Mouse (Mus musculus): ENCODE data around the gene Sag. TPM values are rescaled to one million over a fixed set of nuclear protein-coding genes. Genes with fewer than 3 reads are reported as not detected.
"Not testable (repeated sequence)": the region's sequence is repeated elsewhere in the genome, so short reads cannot be mapped to it uniquely, and the experiment has no call there.

The Sag gene
- polyA plus RNA-seq, 1 experiment from 2014 or later: 2.0 TPM

- H3K4me1 ChIP-seq: peaks cover 17% of the 10 kb centered on the region
- H3K36me3 ChIP-seq: not testable (repeated sequence)
- WGBS: 85% methylated on average over 1 of the region's 1 CpGs
Measured at GRCm38 (mm10) chr1:87827476-87827875, 24.0 kb downstream of the Sag start.

GRCm38 (mm10) chr1:87828185-87828584 is 24.7 kb downstream of the Sag start:
- Histone ChIP-seq H3K36me3 (no peaks in the 10 kb centered on the region), H3K4me1 (peaks cover 17% of the 10 kb centered on the region), H3K4me3 (no peak overlapping the region), H3K9me3 (no peaks in the 10 kb centered on the region), H3K27me3 (ENCODE audit: insufficient read depth, poor library complexity, severe bottlenecking) (no peaks in the 10 kb centered on the region), H3K27ac (no peak overlapping the region)
- DNase-seq (ENCODE audit: low spot score): no peak
- 58% methylated on average over 9 of the region's 9 CpGs for WGBS

More at GRCm38 (mm10) chr1:87827476-87827875, 24.0 kb downstream of the Sag start:
- not testable (repeated sequence) for H3K4me3 ChIP-seq; DNase-seq (ENCODE audit: low spot score); H3K9me3 ChIP-seq; H3K27me3 ChIP-seq (ENCODE audit: insufficient read depth, poor library complexity, severe bottlenecking); H3K27ac ChIP-seq

GRCm38 (mm10) chr1:87828926-87829580 is 25.6 kb downstream of the Sag start:
- H3K9me3 ChIP-seq: no peaks in the 10 kb centered on the region
- 38% methylated on average over 7 of the region's 7 CpGs for WGBS
- no peak for DNase-seq (ENCODE audit: low spot score)
- peaks cover 17% of the 10 kb centered on the region for H3K4me1 ChIP-seq
- H3K27ac ChIP-seq: 0 out of 2 replicates have a peak overlapping the region, but pooled peaks have one; percentile 16
- H3K4me3 ChIP-seq: no peak overlapping the region
- H3K36me3 ChIP-seq: no peaks in the 10 kb centered on the region
- H3K27me3 ChIP-seq (ENCODE audit: insufficient read depth, poor library complexity, severe bottlenecking): no peaks in the 10 kb centered on the region

GRCm38 (mm10) chr1:87829621-87830211 is 26.2 kb downstream of the Sag start:
- Histone ChIP-seq H3K4me3 (no peak overlapping the region), H3K27me3 (ENCODE audit: insufficient read depth, poor library complexity, severe bottlenecking) (no peaks in the 10 kb centered on the region), H3K9me3 (no peaks in the 10 kb centered on the region), H3K4me1 (peaks cover 17% of the 10 kb centered on the region), H3K27ac (peak overlapping the region; percentile 22; the same call in 1 of the 2 replicates), H3K36me3 (no peaks in the 10 kb centered on the region)
- 53% methylated on average over 6 of the region's 6 CpGs for WGBS
- no peak for DNase-seq (ENCODE audit: low spot score)

- WGBS: 66% methylated on average over 1 of the region's 1 CpGs
- Histone ChIP-seq H3K9me3 (no peaks in the 10 kb centered on the region), H3K36me3 (no peaks in the 10 kb centered on the region), H3K27ac (no peak overlapping the region), H3K4me3 (no peak overlapping the region), H3K4me1 (peaks cover 9% of the 10 kb centered on the region; the same call in 1 of the 2 replicates), H3K27me3 (ENCODE audit: insufficient read depth, poor library complexity, severe bottlenecking) (no peaks in the 10 kb centered on the region)
- DNase-seq (ENCODE audit: low spot score): no peak
Measured at GRCm38 (mm10) chr1:87836453-87836852, 33.0 kb downstream of the Sag start.

GRCm38 (mm10) chr1:87837018-87837417 is 33.5 kb downstream of the Sag start:
- H3K4me3 ChIP-seq: no peak overlapping the region
- peaks cover 9% of the 10 kb centered on the region; the same call in 1 of the 2 replicates for H3K4me1 ChIP-seq
- H3K27ac ChIP-seq: 0 out of 2 replicates have a peak overlapping the region, but pooled peaks have one; percentile 4
- no peaks in the 10 kb centered on the region for H3K27me3 ChIP-seq (ENCODE audit: insufficient read depth, poor library complexity, severe bottlenecking)
- WGBS: 32% methylated on average over 5 of the region's 5 CpGs
- H3K36me3 ChIP-seq: no peaks in the 10 kb centered on the region
- H3K9me3 ChIP-seq: no peaks in the 10 kb centered on the region
- no peak for DNase-seq (ENCODE audit: low spot score)

GRCm38 (mm10) chr1:87840411-87841208 is 37.1 kb downstream of the Sag start:
- no peak for DNase-seq (ENCODE audit: low spot score)
- peaks cover 9% of the 10 kb centered on the region; the same call in 1 of the 2 replicates for H3K4me1 ChIP-seq
- H3K27me3 ChIP-seq (ENCODE audit: insufficient read depth, poor library complexity, severe bottlenecking): no peaks in the 10 kb centered on the region
- H3K9me3 ChIP-seq: no peaks in the 10 kb centered on the region
- no peak overlapping the region for H3K4me3 ChIP-seq
- no peaks in the 10 kb centered on the region for H3K36me3 ChIP-seq
- WGBS: 69% methylated on average over 11 of the region's 11 CpGs
- H3K27ac ChIP-seq: no peak overlapping the region

GRCm38 (mm10) chr1:87846801-87847474 is 43.5 kb downstream of the Sag start:
- peaks cover 22% of the 10 kb centered on the region for H3K4me1 ChIP-seq
- no peaks in the 10 kb centered on the region for H3K36me3 ChIP-seq
- no peak overlapping the region for H3K27ac ChIP-seq
- H3K4me3 ChIP-seq: no peak overlapping the region
- no peaks in the 10 kb centered on the region for H3K9me3 ChIP-seq
- no peaks in the 10 kb centered on the region for H3K27me3 ChIP-seq (ENCODE audit: insufficient read depth, poor library complexity, severe bottlenecking)
- no peak for DNase-seq (ENCODE audit: low spot score)
- WGBS: 38% methylated on average over 2 of the region's 2 CpGs

GRCm38 (mm10) chr1:87847475-87848168 is 44.1 kb downstream of the Sag start:
- no peaks in the 10 kb centered on the region for H3K36me3 ChIP-seq
- no peak overlapping the region for H3K4me3 ChIP-seq
- no peak overlapping the region for H3K27ac ChIP-seq
- no peaks in the 10 kb centered on the region for H3K9me3 ChIP-seq
- WGBS: 33% methylated on average over 4 of the region's 4 CpGs
- DNase-seq (ENCODE audit: low spot score): no peak
- H3K27me3 ChIP-seq (ENCODE audit: insufficient read depth, poor library complexity, severe bottlenecking): no peaks in the 10 kb centered on the region
- peaks cover 29% of the 10 kb centered on the region for H3K4me1 ChIP-seq

GRCm38 (mm10) chr1:87848237-87848996 is 44.9 kb downstream of the Sag start:
- Histone ChIP-seq H3K4me1 (peaks cover 32% of the 10 kb centered on the region), H3K4me3 (no peak overlapping the region), H3K36me3 (no peaks in the 10 kb centered on the region), H3K9me3 (no peaks in the 10 kb centered on the region), H3K27ac (no peak overlapping the region), H3K27me3 (ENCODE audit: insufficient read depth, poor library complexity, severe bottlenecking) (no peaks in the 10 kb centered on the region)
- WGBS: 63% methylated on average over 11 of the region's 11 CpGs
- no peak for DNase-seq (ENCODE audit: low spot score)

GRCm38 (mm10) chr1:87849278-87849677 is 45.8 kb downstream of the Sag start:
- DNase-seq (ENCODE audit: low spot score): no peak
- Histone ChIP-seq H3K27me3 (ENCODE audit: insufficient read depth, poor library complexity, severe bottlenecking) (no peaks in the 10 kb centered on the region), H3K4me3 (no peak overlapping the region), H3K9me3 (no peaks in the 10 kb centered on the region), H3K27ac (no peak overlapping the region), H3K36me3 (no peaks in the 10 kb centered on the region), H3K4me1 (peaks cover 37% of the 10 kb centered on the region)
- WGBS: 67% methylated on average over 5 of the region's 5 CpGs

- no peak for DNase-seq (ENCODE audit: low spot score)
- H3K9me3 ChIP-seq: no peaks in the 10 kb centered on the region
- H3K4me1 ChIP-seq: peaks cover 50% of the 10 kb centered on the region
- no peak overlapping the region for H3K27ac ChIP-seq
- H3K27me3 ChIP-seq (ENCODE audit: insufficient read depth, poor library complexity, severe bottlenecking): no peaks in the 10 kb centered on the region
- WGBS: 79% methylated on average over 3 of the region's 3 CpGs
- no peaks in the 10 kb centered on the region for H3K36me3 ChIP-seq
- no peak overlapping the region for H3K4me3 ChIP-seq
Measured at GRCm38 (mm10) chr1:87851344-87851743, 47.9 kb downstream of the Sag start.

All from heart, embryonic 10.5 days (tissue).